16 mouse cellular contexts compared by ENCODE assay signal in genomic region chr7:106651555-106652343, GRCm38 (mm10). TPM values are rescaled to one million over a fixed set of nuclear protein-coding genes. Genes with fewer than 3 reads are reported as not detected.
DNase-seq lines count a peak whose midpoint lies in the region; ATAC-seq and TF ChIP-seq lines count a peak whose summit lies in the region.
"Had no signal": no experiment of that assay in that cellular context is flagged by ENCODE, and none has a peak within 500 bp of the region (broad histone marks: within the 10 kb centered on the region; RNA-seq: fewer than 3 reads in every experiment).

No protein-coding gene starts in this region.

- intact Hi-C loops in heart, postnatal 36 days (cut with DNase I), result no loop called here

- no peak overlapping the region for H3K9ac ChIP-seq in liver, postnatal 0 days (replicated peaks)
- H3K9ac ChIP-seq: limb, embryonic 12.5 days had no signal

- no peak overlapping the region for H3K4me3 ChIP-seq in liver, postnatal 0 days (ENCODE audit: low read depth, low read length)
- H3K4me3 ChIP-seq: erythroblast, embryonic 14.5 days; limb, embryonic 12.5 days; midbrain, embryonic 10.5 days had no signal

- ATAC-seq in liver, postnatal 0 days, result peak; percentile 90

- no peaks in the 10 kb centered on the region for H3K9me3 ChIP-seq in liver, postnatal 0 days (ENCODE audit: low read length)
- H3K9me3 ChIP-seq: limb, embryonic 12.5 days had no signal

- TF ChIP-seq CTCF in liver, postnatal 0 days (IDR thresholded peaks at IDR 0.05; ENCODE audit: low read depth), result no peak

- H3K4me1 ChIP-seq in liver, postnatal 0 days (ENCODE audit: insufficient read depth), result peaks cover 14% of the 10 kb centered on the region
- H3K4me1 ChIP-seq: limb, embryonic 12.5 days; midbrain, embryonic 10.5 days had no signal

- peak; percentile 87 for TF ChIP-seq EP300 in liver, postnatal 0 days (IDR thresholded peaks at IDR 0.05; ENCODE audit: low read depth)

- no peaks in the 10 kb centered on the region for H3K27me3 ChIP-seq in liver, postnatal 0 days (ENCODE audit: insufficient read depth, low read length)
- H3K27me3 ChIP-seq: limb, embryonic 12.5 days had no signal

- H3K36me3 ChIP-seq in liver, postnatal 0 days (replicated peaks; ENCODE audit: insufficient read depth, low read length), result no peaks in the 10 kb centered on the region
- H3K36me3 ChIP-seq: limb, embryonic 12.5 days; midbrain, embryonic 10.5 days had no signal

- DNase-seq in 416B (ENCODE audit: low read depth), result peak; percentile 35
- DNase-seq in CD4-positive, CD25-positive, alpha-beta regulatory T cell, adult 2 months (ENCODE audit: low read depth, low spot score), result peak; percentile 30
- peak; percentile 66 for DNase-seq in c-Kit-positive CD71-positive TER-119-positive erythroid progenitor cells, embryonic 14.5 days (ENCODE audit: low spot score)
- no peak for DNase-seq in liver, postnatal 0 days
- DNase-seq in layer of hippocampus, postnatal 10 days (ENCODE audit: low spot score in 2 of 2), result no peak
- DNase-seq in heart, postnatal 36 days, result no peak
- DNase-seq in thymus, postnatal 0 days (ENCODE audit: low spot score), result no peak
- DNase-seq: cerebellum, adult 11-12 months; kidney, adult 11 months had no signal

- H3K27ac ChIP-seq in liver, postnatal 0 days (ENCODE audit: low read depth), result peak overlapping the region; percentile 88
- H3K27ac ChIP-seq: limb, embryonic 12.5 days; midbrain, embryonic 10.5 days had no signal

- H3K4me2 ChIP-seq in liver, postnatal 0 days (ENCODE audit: low read depth, low read length), result no peak overlapping the region
- H3K4me2 ChIP-seq: limb, embryonic 12.5 days had no signal

RNA-seq across cellular contexts. Expression of gene Olfr693, which starts 28.6 kb away (rescaled TPM):
- polyA plus RNA-seq in liver, postnatal 0 days (2015; fragmentation: Nextera tagmentation; extraction: Ambion mirVana), result not detected in 2 replicates
- total RNA-seq in layer of hippocampus, postnatal 10 days (2021), result not detected
- not detected for total RNA-seq in heart, postnatal 36 days (2021)
- polyA plus RNA-seq in thymus, postnatal 0 days (2015; fragmentation: Nextera tagmentation; extraction: Ambion mirVana), result not detected in 2 replicates
- total RNA-seq: ES-E14; gastrocnemius, postnatal 4 days; heart, postnatal 25 days had no signal
- polyA plus RNA-seq: erythroblast, embryonic 14.5 days; limb, embryonic 12.5 days; midbrain, embryonic 10.5 days; neural tube, embryonic 11.5 days had no signal

RNA-seq across cellular contexts. Expression of gene Olfr694, which starts 39.9 kb away (rescaled TPM):
- not detected in 2 replicates for polyA plus RNA-seq in liver, postnatal 0 days (2015; fragmentation: Nextera tagmentation; extraction: Ambion mirVana)
- not detected for total RNA-seq in layer of hippocampus, postnatal 10 days (2021)
- total RNA-seq in heart, postnatal 36 days (2021), result not detected
- not detected in 2 replicates for polyA plus RNA-seq in thymus, postnatal 0 days (2015; fragmentation: Nextera tagmentation; extraction: Ambion mirVana)
- total RNA-seq: ES-E14; gastrocnemius, postnatal 4 days; heart, postnatal 25 days had no signal
- polyA plus RNA-seq: erythroblast, embryonic 14.5 days; limb, embryonic 12.5 days; midbrain, embryonic 10.5 days; neural tube, embryonic 11.5 days had no signal

Comparison
In these comparisons a context has a peak if more than half of its experiments do, and no peak if none do; other contexts are left out.
1. DNase-seq: peak in 416B (single experiment), CD4-positive, CD25-positive, alpha-beta regulatory T cell, adult 2 months (single experiment) and c-Kit-positive CD71-positive TER-119-positive erythroid progenitor cells, embryonic 14.5 days (single experiment); none in liver, postnatal 0 days (single experiment), layer of hippocampus, postnatal 10 days (0 of 2), heart, postnatal 36 days (0 of 2) and thymus, postnatal 0 days (single experiment).